Mouse (Mus musculus) kidney, adult 2 months (tissue): ENCODE data around the gene M1ap.

Source experiments
- CTCF ChIP-seq: fragments of 200-500 bp; conservative IDR thresholded peaks from 2 replicates; pipeline ENCODE4 v1.5.1; 2011; ENCODE audit warnings: low read depth, mild to moderate bottlenecking, control low read depth, low read length, moderate library complexity, mixed read lengths; ENCODE audit not compliant: insufficient read depth, insufficient read length
- POLR2A ChIP-seq: fragments of 200-500 bp; IDR thresholded peaks from one replicate; pipeline ENCODE4 v1.6.1; 2011; ENCODE audit warnings: low read depth, low read length, control low read depth

GRCm38 (mm10) chr6:83074979-83075378 is 128.3 kb downstream of the M1ap start:
- TF ChIP-seq POLR2A (no peak), CTCF (no peak)
